Mouse (Mus musculus) skeletal muscle tissue, adult 2 months (tissue): Measurements from ENCODE around the gene Sh3pxd2b.

ENCODE experiments used
- DNase-seq: peaks from one replicate; pipeline ENCODE4 v3.0.0-alpha.2; 2012; ENCODE audit warnings: low read depth, low spot score

The Sh3pxd2b gene

GRCm38 (mm10) chr11:32373266-32374026, 25.8 kb downstream of the Sh3pxd2b start:
- no peak for DNase-seq

- no peak for DNase-seq
Observed at GRCm38 (mm10) chr11:32374027-32374589, 26.5 kb downstream of the Sh3pxd2b start.

- peak; percentile 57 for DNase-seq
Observed at GRCm38 (mm10) chr11:32375104-32375535, 27.5 kb downstream of the Sh3pxd2b start.

GRCm38 (mm10) chr11:32376086-32376485, 28.5 kb downstream of the Sh3pxd2b start:
- DNase-seq: no peak

GRCm38 (mm10) chr11:32379910-32380309, 32.3 kb downstream of the Sh3pxd2b start:
- no peak for DNase-seq

- DNase-seq: peak; percentile 86
Observed at GRCm38 (mm10) chr11:32383341-32384134, 35.9 kb downstream of the Sh3pxd2b start.

DNA sequence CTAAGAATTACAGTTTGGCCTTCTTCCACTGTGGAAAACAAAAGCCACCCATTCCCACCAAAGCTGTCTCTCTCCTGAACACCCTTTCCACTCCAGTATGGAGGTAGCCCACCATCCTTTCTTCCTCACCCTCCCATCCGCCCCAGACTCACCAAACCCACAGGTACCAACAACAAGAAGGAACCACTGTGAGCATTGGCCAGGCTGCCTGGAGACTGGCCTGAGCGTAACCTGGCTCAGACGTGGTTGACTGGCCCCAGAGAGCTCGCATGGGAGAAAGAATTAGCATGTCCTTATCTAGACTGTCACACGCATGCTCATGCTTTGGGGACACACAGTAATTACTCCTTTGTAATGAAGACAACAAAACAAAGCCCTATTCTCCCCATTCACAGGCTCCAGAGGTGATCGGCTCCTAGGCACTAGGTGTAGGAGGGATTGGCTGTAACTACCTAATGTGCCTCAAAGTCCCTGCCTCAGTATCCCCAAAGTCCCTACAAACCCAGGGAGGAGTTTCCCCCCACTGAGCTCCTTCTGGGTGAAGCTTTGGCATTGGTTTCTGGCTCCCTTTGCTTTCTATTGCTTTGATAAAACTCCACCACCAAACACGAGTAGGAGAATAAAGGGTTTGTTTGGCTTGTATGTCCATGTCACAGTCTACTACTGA, 36.6 kb downstream of the Sh3pxd2b start:
- no peak for DNase-seq

GRCm38 (mm10) chr11:32386043-32386442, 38.4 kb downstream of the Sh3pxd2b start:
- DNase-seq: no peak

DNA sequence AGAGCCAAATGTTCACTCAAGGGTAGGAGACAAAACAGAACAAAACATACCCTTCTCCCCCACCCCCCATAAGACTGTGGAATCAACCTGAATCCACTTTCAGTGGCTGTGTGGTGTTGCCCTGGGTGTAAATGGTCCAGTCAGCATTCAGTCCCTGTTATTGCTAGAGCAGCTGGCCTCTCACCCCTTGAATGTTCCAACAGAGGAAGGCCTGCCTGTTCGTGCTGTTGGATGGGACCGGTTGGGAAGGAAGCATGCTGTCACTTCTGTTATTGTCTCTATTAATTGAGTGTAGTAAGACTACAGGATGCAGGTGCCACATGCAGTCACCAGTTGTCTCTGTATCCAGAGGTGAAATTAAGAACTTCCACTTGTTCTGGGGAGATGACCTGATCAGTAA, 40.4 kb downstream of the Sh3pxd2b start:
- no peak for DNase-seq

DNA sequence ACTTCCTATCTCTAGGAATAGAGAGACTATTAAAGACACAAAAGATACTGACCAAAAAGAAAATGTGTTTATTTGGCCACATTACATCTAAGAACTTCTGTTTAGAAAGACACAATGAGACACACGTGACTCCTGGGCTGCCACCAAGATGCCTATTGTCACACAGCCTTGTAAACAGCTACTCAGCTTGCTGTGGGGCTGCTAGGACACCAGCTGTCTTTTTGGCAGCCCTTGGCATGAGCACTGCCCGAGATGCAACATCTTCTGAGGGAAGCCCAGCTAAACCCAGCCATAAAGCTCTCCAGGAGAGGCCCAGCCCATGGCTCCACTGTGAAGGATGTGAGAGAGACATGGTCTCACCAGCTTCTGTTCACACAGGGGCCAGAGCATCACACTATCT, 45.5 kb downstream of the Sh3pxd2b start:
- DNase-seq: no peak

GRCm38 (mm10) chr11:32395791-32396190, 48.2 kb downstream of the Sh3pxd2b start:
- no peak for DNase-seq

GRCm38 (mm10) chr11:32398446-32398845, 50.8 kb downstream of the Sh3pxd2b start:
- DNase-seq: peak; percentile 68

DNA sequence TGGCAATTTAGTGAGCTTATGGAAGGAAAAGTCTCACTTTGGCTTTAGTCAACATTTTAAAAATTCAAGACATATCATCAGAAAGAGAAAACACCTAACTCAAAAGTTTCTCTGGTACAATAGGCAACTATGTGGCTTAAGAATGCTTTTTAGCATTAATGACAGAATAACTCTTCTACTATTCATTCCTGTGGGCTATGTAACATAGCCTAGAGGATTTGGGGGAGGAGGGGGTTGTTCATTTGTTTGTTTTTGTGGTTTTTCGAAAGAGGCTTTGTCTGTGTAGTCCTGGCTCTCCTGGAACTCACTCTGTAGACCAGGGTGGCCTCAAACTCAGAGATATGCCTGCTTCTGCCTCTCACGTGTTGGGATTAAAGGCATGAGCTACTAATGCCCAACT, 51.6 kb downstream of the Sh3pxd2b start:
- DNase-seq: no peak

DNA sequence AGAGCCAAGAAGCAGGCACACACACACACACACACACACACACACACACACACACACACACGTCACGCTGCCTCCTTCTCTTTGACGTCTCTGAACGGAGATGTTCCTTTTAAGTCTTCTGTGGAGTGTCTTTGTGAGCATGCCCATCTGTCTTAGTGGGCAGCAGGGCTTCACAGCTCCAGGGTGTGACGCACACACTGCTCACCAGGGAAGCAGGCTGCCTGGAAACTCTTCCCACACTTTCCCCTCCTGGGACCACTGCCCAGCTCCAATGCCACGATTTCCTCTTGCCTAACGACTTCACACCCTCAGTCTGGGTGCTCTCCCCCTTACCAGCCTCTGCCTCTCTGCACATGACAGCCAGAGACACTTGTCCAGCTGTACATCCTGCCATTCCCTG, 55.1 kb downstream of the Sh3pxd2b start:
- DNase-seq: no peak

- no peak for DNase-seq
Observed at GRCm38 (mm10) chr11:32404708-32405107, 57.1 kb downstream of the Sh3pxd2b start.

DNA sequence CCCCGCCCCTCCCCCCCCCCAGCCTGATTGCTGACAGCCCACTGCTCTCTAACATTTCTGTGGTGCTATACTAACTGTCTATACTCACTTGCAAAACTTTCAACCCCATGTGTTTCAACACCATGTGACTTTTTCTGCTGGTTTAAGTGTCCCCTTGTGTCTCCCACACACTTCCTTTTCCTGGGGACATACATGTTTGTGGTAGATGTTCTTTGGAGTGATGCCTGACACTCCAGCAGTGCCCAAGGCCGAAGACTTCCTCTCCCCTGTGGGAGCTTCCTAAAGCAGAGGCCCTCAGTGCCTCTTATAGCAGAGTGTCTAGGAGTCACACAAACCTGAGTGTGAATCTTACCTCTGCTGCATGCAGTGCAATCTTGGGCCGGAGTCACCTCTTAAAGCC, 60.2 kb downstream of the Sh3pxd2b start:
- DNase-seq: no peak

DNA sequence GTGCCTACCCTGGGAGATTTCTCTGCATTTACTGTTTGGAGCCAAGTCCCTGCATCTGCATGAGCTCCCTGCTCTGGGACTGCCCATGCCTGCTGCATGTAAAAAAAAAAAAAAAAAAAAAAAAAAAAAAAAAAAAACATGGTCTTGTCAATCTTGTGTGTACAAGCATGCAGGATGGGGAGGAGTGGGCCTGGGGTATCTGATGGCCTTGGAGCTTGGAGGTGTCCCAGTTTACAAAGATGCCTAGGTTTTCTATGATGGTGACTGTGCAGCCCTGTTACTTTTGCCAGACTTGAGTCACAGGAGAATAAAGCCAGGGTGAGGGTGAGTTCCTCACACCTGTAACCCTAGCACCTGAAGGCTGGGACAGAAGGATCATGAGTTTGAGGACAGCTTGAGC, 61.4 kb downstream of the Sh3pxd2b start:
- DNase-seq: no peak

- DNase-seq: no peak
Observed at GRCm38 (mm10) chr11:32409823-32410562, 62.4 kb downstream of the Sh3pxd2b start.

DNA sequence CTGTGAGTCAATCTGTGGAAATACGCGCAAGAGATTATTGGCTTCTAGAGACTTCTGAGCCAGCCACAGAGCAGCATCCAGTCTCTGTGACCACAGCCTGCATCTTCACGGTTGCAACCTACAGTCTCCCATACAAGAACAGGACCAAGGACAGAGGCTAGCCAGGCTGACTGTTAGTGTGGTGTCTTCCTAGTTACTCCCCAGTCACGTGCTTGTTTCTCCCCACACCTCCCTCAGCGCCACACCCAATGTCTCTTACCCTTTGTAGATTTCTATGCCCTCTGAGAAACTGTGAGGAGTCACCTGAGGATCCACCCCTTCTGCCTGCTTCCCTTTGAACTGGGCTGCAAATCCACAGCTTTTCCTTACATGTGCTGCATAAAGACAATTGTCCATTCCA, 72.4 kb downstream of the Sh3pxd2b start:
- DNase-seq: no peak

DNA sequence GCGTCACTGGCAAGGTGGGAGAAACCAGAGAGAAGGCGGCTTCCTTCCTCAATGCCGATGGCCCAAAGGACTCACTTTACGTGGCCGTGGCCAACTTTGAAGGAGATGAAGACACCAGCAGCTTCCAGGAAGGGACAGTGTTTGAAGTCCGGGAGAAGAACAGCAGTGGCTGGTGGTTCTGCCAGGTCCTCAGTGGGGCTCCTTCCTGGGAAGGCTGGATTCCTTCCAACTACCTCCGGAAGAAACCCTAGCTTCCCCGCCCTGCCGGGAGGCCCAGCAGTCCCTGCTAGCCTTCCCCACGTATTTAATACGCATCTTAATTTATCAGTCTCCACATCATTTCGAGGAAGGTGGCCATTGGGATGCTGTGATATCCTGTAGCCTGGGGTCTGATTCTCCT, 75.7 kb downstream of the Sh3pxd2b start:
- no peak for DNase-seq

DNA sequence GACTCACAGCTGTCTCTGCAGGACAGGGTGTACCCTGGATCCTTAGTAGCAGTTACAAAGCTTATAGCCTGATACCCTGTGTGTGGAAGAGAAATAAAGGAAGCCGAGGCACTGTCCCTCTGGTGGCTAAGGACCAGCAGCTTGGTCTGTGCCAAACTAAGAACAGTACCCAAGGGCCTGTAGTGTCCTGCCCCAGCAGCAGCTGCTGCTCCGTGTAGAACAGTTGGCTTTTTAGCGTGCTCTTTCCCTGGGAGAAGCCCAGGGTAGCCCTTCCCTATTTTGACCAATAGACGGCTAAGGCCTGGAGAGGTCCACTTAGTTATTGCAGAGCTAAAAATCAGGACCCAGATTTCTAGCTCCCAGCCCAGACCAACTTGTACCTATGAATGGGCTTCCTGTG, 77.0 kb downstream of the Sh3pxd2b start:
- no peak for DNase-seq
